12 mouse cellular contexts compared by ENCODE assay signal in the genomic region with DNA sequence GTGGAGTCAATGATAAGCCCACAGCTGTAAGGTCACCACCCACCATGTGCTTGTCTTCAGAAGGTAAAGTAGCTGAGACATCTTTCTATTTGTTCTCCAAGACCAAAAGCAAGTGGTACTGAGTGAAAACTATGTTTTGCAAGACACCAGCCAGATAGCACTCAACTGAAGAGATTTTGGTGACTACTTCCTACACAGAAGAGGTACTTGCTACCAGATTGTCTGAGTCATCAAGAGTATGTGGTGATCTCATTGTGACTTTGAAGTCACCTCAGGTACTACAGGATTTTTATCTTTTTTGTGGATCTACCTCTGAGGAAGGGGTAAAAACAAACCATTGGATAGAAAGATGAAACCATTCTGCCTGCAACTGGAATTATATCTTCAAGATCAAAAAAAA.
"Had no signal": no experiment of that assay in that cellular context is flagged by ENCODE, and none has a peak within 500 bp of the region (broad histone marks: within the 10 kb centered on the region; RNA-seq: fewer than 3 reads in every experiment).

No protein-coding gene starts in this region.

- ATAC-seq: lung, postnatal 0 days; midbrain, embryonic 16.5 days had no signal

- H3K27ac ChIP-seq: kidney, embryonic 15.5 days; left cerebral cortex, adult 2 months; limb, embryonic 10.5 days; liver, embryonic 15.5 days; midbrain, embryonic 12.5 days; stomach, postnatal 0 days had no signal

- H3K4me1 ChIP-seq: kidney, embryonic 15.5 days; limb, embryonic 10.5 days; liver, embryonic 15.5 days; midbrain, embryonic 12.5 days had no signal

- H3K4me3 ChIP-seq: kidney, embryonic 15.5 days; left cerebral cortex, adult 2 months; limb, embryonic 10.5 days; liver, embryonic 15.5 days; midbrain, embryonic 12.5 days had no signal

- H3K27me3 ChIP-seq: kidney, embryonic 15.5 days; liver, embryonic 15.5 days; midbrain, embryonic 12.5 days had no signal

- H3K4me2 ChIP-seq: kidney, embryonic 15.5 days; liver, embryonic 11.5 days; liver, embryonic 15.5 days; midbrain, embryonic 12.5 days had no signal

- H3K9ac ChIP-seq: kidney, embryonic 15.5 days; liver, embryonic 15.5 days; midbrain, embryonic 12.5 days had no signal

- H3K9me3 ChIP-seq: kidney, embryonic 15.5 days; limb, embryonic 10.5 days; liver, embryonic 15.5 days; midbrain, embryonic 12.5 days had no signal

- H3K36me3 ChIP-seq: kidney, embryonic 15.5 days; limb, embryonic 10.5 days; midbrain, embryonic 12.5 days had no signal

- DNase-seq: kidney, postnatal 25 days; lung, adult 2 months; right cerebral cortex, adult 18-20 months had no signal
